Mouse (Mus musculus): ENCODE data around the gene Pkmyt1. TPM values are rescaled to one million over a fixed set of nuclear protein-coding genes. Genes with fewer than 3 reads are reported as not detected.

Pkmyt1 gene
- polyA plus RNA-seq, 1 experiment from 2014 or later = 33.8 TPM

DNA sequence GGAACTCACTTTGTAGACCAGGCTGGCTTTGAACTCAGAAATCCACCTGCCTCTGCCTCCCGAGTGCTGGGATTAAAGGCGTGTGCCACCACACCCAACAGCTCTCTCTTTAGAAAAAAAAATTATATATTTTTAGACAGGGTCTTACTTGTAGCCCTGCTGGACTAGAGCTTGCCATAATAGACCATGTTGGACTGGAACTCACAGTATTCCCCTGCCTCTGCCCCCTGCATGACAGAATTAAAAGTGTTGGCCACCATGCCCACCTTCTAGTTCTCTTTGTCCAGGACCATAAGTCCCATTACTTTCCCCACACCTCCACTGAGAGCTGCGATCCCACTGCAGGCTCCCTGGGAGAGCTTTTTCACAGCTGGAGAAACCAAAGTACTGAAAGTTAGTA lies 21.3 kb downstream of the Pkmyt1 start:
- Histone ChIP-seq H3K27ac (ENCODE audit: low read depth, low read length) (no peak overlapping the region), H3K27me3 (ENCODE audit: control insufficient read depth, insufficient read depth, low read length) (peaks cover 57% of the 10 kb centered on the region), H3K9ac (ENCODE audit: low read depth, low read length) (no peak overlapping the region), H3K9me3 (replicated peaks; ENCODE audit: control insufficient read depth, low read length) (no peaks in the 10 kb centered on the region), H3K4me3 (ENCODE audit: low read depth, low read length) (no peak overlapping the region), H3K4me1 (ENCODE audit: control insufficient read depth, insufficient read depth, low read length) (peaks cover 15% of the 10 kb centered on the region), H3K36me3 (ENCODE audit: control insufficient read depth, insufficient read depth, low read length) (peaks cover 3% of the 10 kb centered on the region; the same call in 1 of the 2 replicates), H3K4me2 (no peak overlapping the region)
- no peak for ATAC-seq (replicated peaks; ENCODE audit: insufficient number of reproducible peaks, low FRiP score, low TSS enrichment)
- WGBS (ENCODE audit: insufficient replicate concordance) = 72% methylated on average over 3 of the region's 3 CpGs

DNA sequence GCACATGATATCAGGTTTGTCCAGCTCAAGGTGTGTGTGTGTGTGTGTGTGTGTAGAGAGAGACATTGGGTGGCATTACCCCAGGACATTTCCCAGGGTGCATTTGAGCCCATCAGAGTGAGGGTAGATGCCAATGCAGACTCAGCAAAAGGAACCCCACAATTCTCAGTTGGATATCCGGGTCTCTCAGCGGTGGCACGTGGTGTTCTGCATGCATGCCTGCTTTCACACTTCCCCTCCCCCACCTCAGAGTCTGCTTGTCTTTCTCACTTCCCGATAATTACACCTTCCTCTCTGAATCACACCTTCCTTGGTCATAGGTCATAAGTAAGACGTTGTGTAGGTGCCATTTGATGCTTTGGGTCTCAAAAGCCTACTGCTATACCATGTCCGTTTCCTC lies 21.9 kb downstream of the Pkmyt1 start:
- 24% methylated on average over 6 of the region's 6 CpGs for WGBS (ENCODE audit: insufficient replicate concordance)
- no peak overlapping the region for H3K27ac ChIP-seq (ENCODE audit: low read depth, low read length)

DNA sequence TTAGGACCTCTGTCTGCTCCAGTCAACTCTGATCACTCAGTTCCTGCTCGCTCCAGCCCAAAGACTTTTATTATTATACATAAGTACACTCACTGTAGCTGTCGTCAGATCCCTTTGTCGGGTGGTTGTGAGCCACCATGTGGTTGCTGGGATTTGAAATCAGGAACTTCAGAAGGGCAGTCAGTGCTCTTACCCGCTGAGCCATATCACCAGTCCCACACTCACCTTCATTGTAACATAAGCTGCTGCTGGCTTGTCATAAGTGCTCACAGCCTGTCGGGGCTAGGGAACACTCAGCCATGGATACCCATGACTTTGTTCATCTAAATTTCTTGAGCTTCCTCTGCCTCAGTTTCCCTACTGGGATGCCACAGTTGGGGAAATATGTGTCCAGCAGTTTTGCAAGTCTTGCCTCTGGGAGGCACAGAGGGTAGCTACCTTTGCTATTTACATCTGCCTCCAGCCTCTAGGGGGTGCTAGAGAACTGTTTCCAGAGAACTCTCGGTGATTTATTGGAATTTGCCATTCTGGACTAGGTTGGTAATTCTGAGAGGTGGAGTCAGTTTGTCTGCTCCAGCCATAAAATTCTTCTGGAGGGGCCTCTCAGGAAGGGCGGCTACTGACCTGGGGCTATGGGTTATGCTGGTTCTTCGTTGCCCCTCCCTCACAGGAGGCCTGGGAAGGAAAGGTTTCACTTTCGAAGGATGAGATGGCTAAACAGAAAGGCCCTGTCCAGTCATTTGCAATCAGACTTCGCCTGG lies 22.7 kb downstream of the Pkmyt1 start:
- Histone ChIP-seq H3K27me3 (ENCODE audit: control insufficient read depth, insufficient read depth, low read length) (peaks cover 43% of the 10 kb centered on the region), H3K9ac (ENCODE audit: low read depth, low read length) (no peak overlapping the region), H3K4me2 (peak overlapping the region; percentile 51), H3K9me3 (replicated peaks; ENCODE audit: control insufficient read depth, low read length) (no peaks in the 10 kb centered on the region), H3K27ac (ENCODE audit: low read depth, low read length) (no peak overlapping the region), H3K4me1 (ENCODE audit: control insufficient read depth, insufficient read depth, low read length) (peaks cover 15% of the 10 kb centered on the region), H3K4me3 (ENCODE audit: low read depth, low read length) (0 out of 2 replicates have a peak overlapping the region, but pooled peaks have one; percentile 4), H3K36me3 (ENCODE audit: control insufficient read depth, insufficient read depth, low read length) (peaks cover 12% of the 10 kb centered on the region)
- no peak for ATAC-seq (replicated peaks; ENCODE audit: insufficient number of reproducible peaks, low FRiP score, low TSS enrichment)
- 33% methylated on average over 10 of the region's 10 CpGs for WGBS (ENCODE audit: insufficient replicate concordance)

More for the DNA sequence above, 21.9 kb downstream of the Pkmyt1 start:
- Histone ChIP-seq H3K4me2 (no peak overlapping the region), H3K27me3 (ENCODE audit: control insufficient read depth, insufficient read depth, low read length) (peaks cover 51% of the 10 kb centered on the region), H3K9me3 (replicated peaks; ENCODE audit: control insufficient read depth, low read length) (no peaks in the 10 kb centered on the region), H3K4me1 (ENCODE audit: control insufficient read depth, insufficient read depth, low read length) (peaks cover 15% of the 10 kb centered on the region), H3K36me3 (ENCODE audit: control insufficient read depth, insufficient read depth, low read length) (peaks cover 6% of the 10 kb centered on the region), H3K4me3 (ENCODE audit: low read depth, low read length) (no peak overlapping the region), H3K9ac (ENCODE audit: low read depth, low read length) (no peak overlapping the region)
- ATAC-seq (replicated peaks; ENCODE audit: insufficient number of reproducible peaks, low FRiP score, low TSS enrichment) = no peak

DNA sequence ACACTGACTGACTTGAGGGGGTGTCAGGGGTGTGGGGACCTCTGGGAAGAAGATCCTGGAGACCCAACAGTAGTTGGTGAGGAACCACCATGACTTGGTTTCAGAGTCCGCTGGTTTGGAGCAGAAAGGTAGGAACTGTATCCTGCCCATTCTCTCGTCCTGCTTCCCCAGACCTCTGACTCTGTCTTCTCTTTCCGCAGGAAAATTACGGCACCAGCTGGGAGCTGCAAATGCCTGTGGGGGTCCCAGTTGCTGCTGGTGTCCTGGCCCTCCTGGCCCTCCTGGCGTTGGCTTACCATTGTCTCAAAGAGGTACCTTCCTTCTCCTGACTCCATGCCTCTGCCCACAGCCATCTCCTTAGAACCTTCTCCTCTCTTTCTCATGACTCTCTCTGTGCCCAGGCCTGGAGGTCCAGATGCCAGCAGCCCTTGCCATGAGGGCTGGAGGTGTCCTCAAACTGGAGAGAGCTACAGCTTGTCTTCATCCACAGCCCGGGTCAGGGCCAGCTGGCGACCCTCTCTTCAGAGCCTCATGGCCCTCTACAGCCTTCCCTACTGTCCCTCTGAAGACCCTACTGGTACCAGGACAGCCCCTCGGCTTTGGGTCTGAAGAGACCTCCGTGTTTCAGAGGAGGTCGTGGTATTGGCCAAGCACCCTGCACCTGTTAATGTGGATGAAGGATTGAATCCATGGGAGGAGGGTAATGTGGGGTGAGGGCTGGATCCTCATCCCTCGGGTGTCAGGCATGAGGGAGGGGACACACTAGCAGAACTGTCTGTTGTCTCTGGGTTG lies 23.5 kb downstream of the Pkmyt1 start:
- H3K9ac ChIP-seq (ENCODE audit: low read depth, low read length) = no peak overlapping the region
- H3K27me3 ChIP-seq (ENCODE audit: control insufficient read depth, insufficient read depth, low read length) = peaks cover 36% of the 10 kb centered on the region
- ATAC-seq (replicated peaks; ENCODE audit: insufficient number of reproducible peaks, low FRiP score, low TSS enrichment) = no peak
- H3K4me3 ChIP-seq (ENCODE audit: low read depth, low read length) = 0 out of 2 replicates have a peak overlapping the region, but pooled peaks have one; percentile 4
- no peak overlapping the region for H3K27ac ChIP-seq (ENCODE audit: low read depth, low read length)
- H3K4me2 ChIP-seq = peak overlapping the region; percentile 51
- peaks cover 12% of the 10 kb centered on the region for H3K36me3 ChIP-seq (ENCODE audit: control insufficient read depth, insufficient read depth, low read length)
- 75% methylated on average over 11 of the region's 11 CpGs for WGBS (ENCODE audit: insufficient replicate concordance)
- H3K4me1 ChIP-seq (ENCODE audit: control insufficient read depth, insufficient read depth, low read length) = peaks cover 14% of the 10 kb centered on the region
- H3K9me3 ChIP-seq (replicated peaks; ENCODE audit: control insufficient read depth, low read length) = no peaks in the 10 kb centered on the region

DNA sequence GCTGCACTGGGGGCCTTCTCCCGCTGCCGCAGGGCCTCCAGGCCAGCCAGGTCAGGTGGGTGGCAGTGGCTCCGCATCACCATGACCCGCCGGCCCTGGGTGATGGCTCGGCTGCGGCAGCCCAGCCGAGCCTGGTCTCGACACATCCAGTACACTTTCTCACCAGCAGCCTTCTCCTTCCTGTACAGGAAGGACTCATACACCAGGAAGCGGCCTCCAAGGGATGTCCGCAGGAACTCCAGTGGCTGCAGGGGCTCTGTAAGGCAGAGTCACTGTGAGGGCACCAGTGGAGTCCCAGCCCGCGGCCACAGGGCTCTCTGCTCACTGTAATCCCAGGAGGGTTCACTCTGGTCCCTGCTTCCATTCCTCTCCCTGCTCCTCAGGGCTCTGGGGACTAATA lies 29.6 kb downstream of the Pkmyt1 start:
- H3K4me1 ChIP-seq (ENCODE audit: control insufficient read depth, insufficient read depth, low read length) = no peaks in the 10 kb centered on the region
- no peaks in the 10 kb centered on the region for H3K9me3 ChIP-seq (replicated peaks; ENCODE audit: control insufficient read depth, low read length)
- no peaks in the 10 kb centered on the region for H3K27me3 ChIP-seq (ENCODE audit: control insufficient read depth, insufficient read depth, low read length)
- H3K4me2 ChIP-seq = no peak overlapping the region
- H3K9ac ChIP-seq (ENCODE audit: low read depth, low read length) = no peak overlapping the region
- peaks cover 59% of the 10 kb centered on the region for H3K36me3 ChIP-seq (ENCODE audit: control insufficient read depth, insufficient read depth, low read length)
- ATAC-seq (replicated peaks; ENCODE audit: insufficient number of reproducible peaks, low FRiP score, low TSS enrichment) = no peak
- WGBS (ENCODE audit: insufficient replicate concordance) = 89% methylated on average over 13 of the region's 13 CpGs
- H3K4me3 ChIP-seq (ENCODE audit: low read depth, low read length) = no peak overlapping the region
- H3K27ac ChIP-seq (ENCODE audit: low read depth, low read length) = no peak overlapping the region

DNA sequence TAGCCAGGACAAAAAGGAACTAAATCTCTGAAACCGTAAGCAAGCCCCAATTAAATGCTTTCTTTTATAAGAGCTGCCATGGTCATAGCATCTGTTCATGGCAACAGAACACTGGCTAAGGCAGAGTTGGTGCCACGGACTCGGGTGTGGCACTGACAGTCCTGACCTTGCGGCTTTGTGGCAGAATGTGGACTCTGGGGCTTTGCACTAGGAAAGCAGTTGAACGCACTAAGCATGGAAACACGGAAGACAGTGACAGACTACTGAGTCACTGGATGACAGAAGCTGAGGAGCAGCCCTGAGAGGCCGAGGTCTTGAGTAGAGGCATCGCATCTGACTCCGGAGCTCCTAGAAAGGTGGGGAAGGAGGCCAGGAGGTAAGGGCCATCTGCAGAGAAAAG lies 31.4 kb downstream of the Pkmyt1 start:
- no peak overlapping the region for H3K4me3 ChIP-seq (ENCODE audit: low read depth, low read length)
- no peak overlapping the region for H3K9ac ChIP-seq (ENCODE audit: low read depth, low read length)
- H3K36me3 ChIP-seq (ENCODE audit: control insufficient read depth, insufficient read depth, low read length) = peaks cover 57% of the 10 kb centered on the region
- no peaks in the 10 kb centered on the region for H3K9me3 ChIP-seq (replicated peaks; ENCODE audit: control insufficient read depth, low read length)
- no peaks in the 10 kb centered on the region for H3K27me3 ChIP-seq (ENCODE audit: control insufficient read depth, insufficient read depth, low read length)
- 91% methylated on average over 9 of the region's 9 CpGs for WGBS (ENCODE audit: insufficient replicate concordance)
- H3K4me1 ChIP-seq (ENCODE audit: control insufficient read depth, insufficient read depth, low read length) = no peaks in the 10 kb centered on the region
- H3K4me2 ChIP-seq = no peak overlapping the region
- no peak for ATAC-seq (replicated peaks; ENCODE audit: insufficient number of reproducible peaks, low FRiP score, low TSS enrichment)
- H3K27ac ChIP-seq (ENCODE audit: low read depth, low read length) = no peak overlapping the region

DNA sequence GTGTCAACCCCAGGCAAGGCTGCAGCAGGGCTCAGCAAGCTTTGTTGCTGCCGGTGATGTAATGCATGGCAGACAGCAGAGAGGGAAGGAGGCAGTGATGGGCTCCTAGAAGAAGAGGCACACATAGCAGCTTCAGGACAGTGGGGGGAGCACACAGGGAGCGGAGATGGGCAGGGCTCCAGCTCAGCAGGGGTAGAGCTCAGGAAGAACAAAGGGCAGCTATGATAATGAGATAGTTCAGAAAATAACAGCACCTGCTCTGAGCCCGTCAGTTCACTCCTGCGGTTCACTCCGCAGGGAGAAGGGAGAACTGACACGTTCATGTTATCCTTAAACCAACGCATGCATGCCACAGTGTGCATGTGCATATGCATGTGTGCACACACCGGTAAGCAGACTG lies 32.7 kb downstream of the Pkmyt1 start:
- 82% methylated on average over 8 of the region's 8 CpGs for WGBS (ENCODE audit: insufficient replicate concordance)
- Histone ChIP-seq H3K4me1 (ENCODE audit: control insufficient read depth, insufficient read depth, low read length) (no peaks in the 10 kb centered on the region), H3K4me3 (ENCODE audit: low read depth, low read length) (no peak overlapping the region), H3K27me3 (ENCODE audit: control insufficient read depth, insufficient read depth, low read length) (no peaks in the 10 kb centered on the region), H3K4me2 (no peak overlapping the region), H3K9ac (ENCODE audit: low read depth, low read length) (no peak overlapping the region), H3K36me3 (ENCODE audit: control insufficient read depth, insufficient read depth, low read length) (peaks cover 47% of the 10 kb centered on the region), H3K27ac (ENCODE audit: low read depth, low read length) (no peak overlapping the region), H3K9me3 (replicated peaks; ENCODE audit: control insufficient read depth, low read length) (no peaks in the 10 kb centered on the region)
- ATAC-seq (replicated peaks; ENCODE audit: insufficient number of reproducible peaks, low FRiP score, low TSS enrichment) = no peak

DNA sequence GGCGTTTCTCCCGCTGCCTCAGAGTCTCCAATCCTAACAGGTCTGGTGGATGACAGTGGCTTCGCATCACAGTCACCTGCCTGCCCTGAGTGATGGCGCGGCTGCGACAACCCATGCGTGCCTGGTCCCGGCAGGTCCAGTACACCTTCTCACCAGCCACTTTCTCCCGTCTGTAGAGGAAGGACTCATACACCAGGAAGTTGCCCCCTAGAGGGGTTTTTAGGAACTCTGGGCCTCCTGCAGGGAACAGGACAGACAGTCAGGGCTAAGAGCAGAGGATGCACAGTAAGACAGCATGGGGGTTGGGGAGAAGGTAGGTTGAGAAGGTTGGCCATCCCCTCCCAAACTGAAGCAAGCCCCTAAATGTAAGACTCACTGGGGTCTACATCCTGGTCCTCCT lies 34.1 kb downstream of the Pkmyt1 start:
- Histone ChIP-seq H3K4me3 (ENCODE audit: low read depth, low read length) (no peak overlapping the region), H3K4me2 (no peak overlapping the region), H3K9ac (ENCODE audit: low read depth, low read length) (no peak overlapping the region), H3K36me3 (ENCODE audit: control insufficient read depth, insufficient read depth, low read length) (peaks cover 47% of the 10 kb centered on the region), H3K9me3 (replicated peaks; ENCODE audit: control insufficient read depth, low read length) (no peaks in the 10 kb centered on the region), H3K27me3 (ENCODE audit: control insufficient read depth, insufficient read depth, low read length) (no peaks in the 10 kb centered on the region), H3K27ac (ENCODE audit: low read depth, low read length) (no peak overlapping the region), H3K4me1 (ENCODE audit: control insufficient read depth, insufficient read depth, low read length) (no peaks in the 10 kb centered on the region)
- ATAC-seq (replicated peaks; ENCODE audit: insufficient number of reproducible peaks, low FRiP score, low TSS enrichment) = no peak
- 87% methylated on average over 9 of the region's 9 CpGs for WGBS (ENCODE audit: insufficient replicate concordance)

Data from heart, embryonic 11.5 days (tissue).